Mouse (Mus musculus) leukemia stem cell, adult 10-12 weeks (primary cell): ENCODE results near the gene Rapgef4. TPM values are rescaled to one million over a fixed set of nuclear protein-coding genes. Genes with fewer than 3 reads are reported as not detected.

ENCODE experiments used
- polyA plus RNA-seq: library from polyadenylated mRNA; stranded (reverse); fragments of >175 nt; gene quantifications from 2 replicates; pipeline ENCODE4 v1.2.3, GENCODE M21; 2012; ENCODE audit warnings: low replicate concordance

Gene Rapgef4
- polyA plus RNA-seq, result 0.39 and 0.60 TPM in 2 replicates

GRCm38 (mm10) chr2:71980771-71981342, at the start of gene Rapgef4:
Gene Rapgef4, plus strand, starts transcription at chr2:71981240.

GRCm38 (mm10) chr2:72285256-72285887, 304.3 kb downstream of the Rapgef4 start, which contains the start of gene Map3k20:
Gene Map3k20, plus strand, starts transcription at chr2:72285637.

Other genes with a start within 250 kb of the Rapgef4 start
- gene Itga6, start 235.6 kb upstream of the Rapgef4 start, polyA plus RNA-seq, result 3.8 and 6.6 TPM in 2 replicates
- 0.55 and 1.7 TPM in 2 replicates for gene Pdk1, start 108.0 kb upstream of the Rapgef4 start, polyA plus RNA-seq